In genomic region chr12:83454697-83455321, GRCm38 (mm10) we compare ENCODE assay signal across 15 mouse cellular contexts. TPM values are rescaled to one million over a fixed set of nuclear protein-coding genes. Genes with fewer than 3 reads are reported as not detected.
A peak's percentile ranks its signal among the peaks of the same experiment; 100 is the strongest.
DNase-seq lines count a peak whose midpoint lies in the region; ATAC-seq and TF ChIP-seq lines count a peak whose summit lies in the region.
"Had no signal": no experiment of that assay in that cellular context is flagged by ENCODE, and none has a peak within 500 bp of the region (broad histone marks: within the 10 kb centered on the region; RNA-seq: fewer than 3 reads in every experiment).

No protein-coding gene starts in this region.

- TF ChIP-seq POLR2A in heart, adult 2 months (IDR thresholded peaks at IDR 0.05; ENCODE audit: insufficient read depth, low read depth, low read length) = no peak

- H3K79me2 ChIP-seq in heart, adult 2 months (replicated peaks; ENCODE audit: control insufficient read depth, insufficient read depth, low read length) = peaks cover 2% of the 10 kb centered on the region

- ATAC-seq in heart, embryonic 13.5 days (ENCODE audit: extremely low read depth, insufficient number of reproducible peaks, low FRiP score, low TSS enrichment) = no peak
- no peak for ATAC-seq in kidney, embryonic 14.5 days (ENCODE audit: low FRiP score, low TSS enrichment)
- peak; percentile 61 for ATAC-seq in liver, embryonic 12.5 days

- H3K4me2 ChIP-seq in heart, embryonic 13.5 days = no peak overlapping the region
- no peak overlapping the region for H3K4me2 ChIP-seq in kidney, embryonic 14.5 days (replicated peaks; ENCODE audit: low read depth, low read length)
- no peak overlapping the region for H3K4me2 ChIP-seq in liver, embryonic 12.5 days
- H3K4me2 ChIP-seq: hindbrain, embryonic 15.5 days; lung, embryonic 15.5 days had no signal

- TF ChIP-seq EP300 in heart, adult 2 months (IDR thresholded peaks at IDR 0.05; ENCODE audit: insufficient read depth, low read depth, low read length) = no peak

- no peaks in the 10 kb centered on the region for H3K27me3 ChIP-seq in heart, embryonic 13.5 days (replicated peaks)
- H3K27me3 ChIP-seq in heart, adult 2 months (ENCODE audit: control insufficient read depth, insufficient read depth, low read length) = no peaks in the 10 kb centered on the region
- H3K27me3 ChIP-seq in kidney, embryonic 14.5 days (ENCODE audit: control insufficient read depth, insufficient read depth, low read length) = no peaks in the 10 kb centered on the region
- H3K27me3 ChIP-seq in liver, embryonic 12.5 days (replicated peaks) = peaks cover 9% of the 10 kb centered on the region; the same call in 1 of the 2 replicates
- no peaks in the 10 kb centered on the region; the same call in 1 of the 2 replicates for H3K27me3 ChIP-seq in embryonic facial prominence, embryonic 10.5 days (replicated peaks; ENCODE audit: low read depth, poor library complexity, severe bottlenecking)
- H3K27me3 ChIP-seq: hindbrain, embryonic 15.5 days; lung, embryonic 15.5 days had no signal

- intact Hi-C loops in heart, adult 2 months (cut with DNase I) = no loop called here
- intact Hi-C loops in left cerebral cortex, postnatal 25 days (cut with DNase I) = no loop called here

- H3K4me1 ChIP-seq in heart, embryonic 13.5 days = peaks cover 44% of the 10 kb centered on the region
- peaks cover 2% of the 10 kb centered on the region; the same call in 1 of the 2 replicates for H3K4me1 ChIP-seq in heart, adult 2 months (ENCODE audit: control insufficient read depth, insufficient read depth, low read length)
- H3K4me1 ChIP-seq in kidney, embryonic 14.5 days (ENCODE audit: control insufficient read depth, insufficient read depth, low read length) = peaks cover 11% of the 10 kb centered on the region
- peaks cover 26% of the 10 kb centered on the region for H3K4me1 ChIP-seq in liver, embryonic 12.5 days
- H3K4me1 ChIP-seq in embryonic facial prominence, embryonic 10.5 days = 0 out of 2 replicates have a peak, but pooled peaks cover 5% of the 10 kb centered on the region
- H3K4me1 ChIP-seq: hindbrain, embryonic 15.5 days; lung, embryonic 15.5 days had no signal

- 58% methylated on average over 5 of the region's 5 CpGs for WGBS in heart, embryonic 13.5 days
- WGBS in heart, adult 2 months = 62% methylated on average over 5 of the region's 5 CpGs
- WGBS in kidney, embryonic 14.5 days = 24% methylated on average over 5 of the region's 5 CpGs
- 56% methylated on average over 5 of the region's 5 CpGs for WGBS in liver, embryonic 12.5 days (ENCODE audit: insufficient replicate concordance)
- WGBS in embryonic facial prominence, embryonic 10.5 days = 73% methylated on average over 5 of the region's 5 CpGs

- H3K9me3 ChIP-seq in heart, embryonic 13.5 days = no peaks in the 10 kb centered on the region
- H3K9me3 ChIP-seq in kidney, embryonic 14.5 days (ENCODE audit: control insufficient read depth, low read length) = no peaks in the 10 kb centered on the region
- H3K9me3 ChIP-seq in liver, embryonic 12.5 days (replicated peaks) = no peaks in the 10 kb centered on the region
- H3K9me3 ChIP-seq in embryonic facial prominence, embryonic 10.5 days = no peaks in the 10 kb centered on the region
- H3K9me3 ChIP-seq: hindbrain, embryonic 15.5 days; lung, embryonic 15.5 days; midbrain, embryonic 10.5 days had no signal

- no peak overlapping the region for H3K4me3 ChIP-seq in heart, embryonic 13.5 days
- no peak overlapping the region for H3K4me3 ChIP-seq in heart, adult 2 months
- no peak overlapping the region for H3K4me3 ChIP-seq in kidney, embryonic 14.5 days (ENCODE audit: low read length)
- no peak overlapping the region for H3K4me3 ChIP-seq in liver, embryonic 12.5 days
- no peak overlapping the region for H3K4me3 ChIP-seq in embryonic facial prominence, embryonic 10.5 days
- H3K4me3 ChIP-seq: hindbrain, embryonic 15.5 days; lung, embryonic 15.5 days; midbrain, embryonic 10.5 days had no signal

- no peak overlapping the region; the same call in 1 of the 2 replicates for H3K9ac ChIP-seq in heart, embryonic 13.5 days
- H3K9ac ChIP-seq in heart, adult 2 months (ENCODE audit: low read depth, low read length) = no peak overlapping the region
- no peak overlapping the region for H3K9ac ChIP-seq in kidney, embryonic 14.5 days (ENCODE audit: low read depth, low read length)
- no peak overlapping the region for H3K9ac ChIP-seq in liver, embryonic 12.5 days
- H3K9ac ChIP-seq: hindbrain, embryonic 15.5 days; lung, embryonic 15.5 days had no signal

- TF ChIP-seq CTCF in heart, adult 2 months (IDR thresholded peaks at IDR 0.05) = no peak

- DNase-seq in heart, adult 2 months = no peak
- DNase-seq in yolk sac, embryonic 10.5 days (ENCODE audit: low spot score) = peak; percentile 87
- no peak for DNase-seq in left cerebral cortex, postnatal 25 days (ENCODE audit: low spot score in 2 of 2)
- no peak for DNase-seq in embryonic facial prominence, embryonic 10.5 days (ENCODE audit: low spot score)
- DNase-seq in retina, embryonic 14.5 days (ENCODE audit: low spot score) = no peak
- DNase-seq: cerebellum, adult 11-12 months; heart, adult 18-20 months; left cerebral cortex, postnatal 4 days; right cerebral cortex, postnatal 4 days had no signal

- peaks cover 7% of the 10 kb centered on the region; the same call in 1 of the 2 replicates for H3K36me3 ChIP-seq in heart, embryonic 13.5 days
- no peaks in the 10 kb centered on the region for H3K36me3 ChIP-seq in heart, adult 2 months (ENCODE audit: control insufficient read depth, insufficient read depth, low read length)
- H3K36me3 ChIP-seq in kidney, embryonic 14.5 days (ENCODE audit: control insufficient read depth, insufficient read depth, low read length) = no peaks in the 10 kb centered on the region
- H3K36me3 ChIP-seq in liver, embryonic 12.5 days = no peaks in the 10 kb centered on the region
- H3K36me3 ChIP-seq in embryonic facial prominence, embryonic 10.5 days (replicated peaks) = no peaks in the 10 kb centered on the region
- H3K36me3 ChIP-seq: hindbrain, embryonic 15.5 days; lung, embryonic 15.5 days; midbrain, embryonic 10.5 days had no signal

- H3K27ac ChIP-seq in heart, embryonic 13.5 days (replicated peaks) = peak overlapping the region; percentile 56
- no peak overlapping the region for H3K27ac ChIP-seq in heart, adult 2 months
- peak overlapping the region; percentile 38; the same call in 1 of the 2 replicates for H3K27ac ChIP-seq in kidney, embryonic 14.5 days (ENCODE audit: low read depth, low read length)
- H3K27ac ChIP-seq in liver, embryonic 12.5 days = peak overlapping the region; percentile 59
- no peak overlapping the region for H3K27ac ChIP-seq in embryonic facial prominence, embryonic 10.5 days (replicated peaks)
- H3K27ac ChIP-seq: hindbrain, embryonic 15.5 days; lung, embryonic 15.5 days; midbrain, embryonic 10.5 days had no signal

RNA-seq across cellular contexts. Expression of gene Dpf3, which starts 32.7 kb away (rescaled TPM):
- polyA plus RNA-seq in heart, embryonic 13.5 days (2015; fragmentation: Nextera tagmentation; extraction: Ambion mirVana) = 18.8 and 23.1 TPM in 2 replicates
- 10 to 100 TPM; 16.6 to 18.8 TPM for total RNA-seq in heart, adult 2 months (2021)
- polyA plus RNA-seq in heart, adult 2 months (2012; rRNA removed) = 9.1 and 9.7 TPM in 2 replicates
- polyA plus RNA-seq in kidney, embryonic 14.5 days (2014; fragmentation: Nextera tagmentation; extraction: Ambion mirVana) = 14.5 and 15.5 TPM in 2 replicates
- polyA plus RNA-seq in liver, embryonic 12.5 days (2016; fragmentation: Nextera tagmentation; extraction: Ambion mirVana) = 8.2 and 8.5 TPM in 2 replicates
- 1 to 10 TPM; 6.4 to 6.5 TPM for total RNA-seq in left cerebral cortex, postnatal 25 days (2021)
- polyA plus RNA-seq in embryonic facial prominence, embryonic 10.5 days (2016; fragmentation: Nextera tagmentation; extraction: Ambion mirVana) = 2.8 and 3.0 TPM in 2 replicates

Comparison
In these comparisons a context has a peak if more than half of its experiments do, and no peak if none do; other contexts are left out.
1. H3K27ac ChIP-seq: peak in heart, embryonic 13.5 days (single experiment), kidney, embryonic 14.5 days (single experiment) and liver, embryonic 12.5 days (single experiment); none in heart, adult 2 months (single experiment) and embryonic facial prominence, embryonic 10.5 days (single experiment).